Mouse (Mus musculus) yolk sac, embryonic 10.5 days (tissue): ENCODE data around the gene Notch1.
A peak's percentile ranks its signal among the peaks of the same experiment; 100 is the strongest.

Source experiments
- DNase-seq: peaks from one replicate; pipeline ENCODE4 v3.0.0-alpha.2; 2017; ENCODE audit warnings: low spot score

The Notch1 gene

DNA sequence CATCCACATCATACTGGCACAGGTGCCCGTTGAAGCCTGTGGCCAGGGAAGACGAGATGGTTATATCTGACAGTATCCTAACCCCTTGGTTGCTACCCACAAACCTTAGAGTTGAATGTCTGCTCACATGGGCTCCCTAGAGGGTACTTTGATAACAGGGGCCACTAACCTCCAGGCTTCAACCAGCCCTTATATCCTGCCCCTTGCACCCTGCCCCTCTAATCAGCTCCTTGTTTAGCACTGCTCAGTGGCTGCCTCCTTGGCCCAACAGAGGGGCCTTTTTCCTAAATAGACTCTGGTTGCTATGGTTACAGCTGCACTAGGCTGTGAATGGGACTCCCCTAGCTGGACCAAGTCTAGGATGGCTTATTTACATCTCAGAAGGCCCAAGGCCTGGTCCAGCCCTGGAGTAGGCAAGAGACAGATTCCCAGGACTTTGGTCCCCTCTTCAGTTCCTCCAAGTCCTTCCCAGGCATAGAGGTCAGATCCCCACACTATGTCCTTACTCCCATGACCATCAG is 37.7 kb downstream of the Notch1 start:
- DNase-seq, result no peak

DNA sequence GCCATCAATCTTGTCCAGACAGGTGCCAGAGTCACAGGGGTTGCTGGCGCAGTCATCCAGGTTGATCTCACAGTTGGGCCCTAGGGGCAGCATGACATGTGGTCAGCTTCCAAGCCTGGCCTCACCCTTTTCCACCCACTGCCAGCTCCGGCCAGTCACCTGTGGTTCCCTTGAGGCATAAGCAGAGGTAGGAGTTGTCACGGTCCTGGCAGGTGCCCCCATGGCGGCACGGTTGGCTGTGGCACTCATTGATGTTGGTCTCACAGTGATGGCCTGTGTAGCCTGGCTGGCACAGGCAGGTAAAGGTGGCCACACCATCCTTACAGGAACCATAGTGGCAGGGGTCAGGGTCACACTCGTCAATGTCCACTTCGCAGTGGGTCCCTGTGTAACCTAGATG is 38.6 kb downstream of the Notch1 start:
- no peak for DNase-seq

DNA sequence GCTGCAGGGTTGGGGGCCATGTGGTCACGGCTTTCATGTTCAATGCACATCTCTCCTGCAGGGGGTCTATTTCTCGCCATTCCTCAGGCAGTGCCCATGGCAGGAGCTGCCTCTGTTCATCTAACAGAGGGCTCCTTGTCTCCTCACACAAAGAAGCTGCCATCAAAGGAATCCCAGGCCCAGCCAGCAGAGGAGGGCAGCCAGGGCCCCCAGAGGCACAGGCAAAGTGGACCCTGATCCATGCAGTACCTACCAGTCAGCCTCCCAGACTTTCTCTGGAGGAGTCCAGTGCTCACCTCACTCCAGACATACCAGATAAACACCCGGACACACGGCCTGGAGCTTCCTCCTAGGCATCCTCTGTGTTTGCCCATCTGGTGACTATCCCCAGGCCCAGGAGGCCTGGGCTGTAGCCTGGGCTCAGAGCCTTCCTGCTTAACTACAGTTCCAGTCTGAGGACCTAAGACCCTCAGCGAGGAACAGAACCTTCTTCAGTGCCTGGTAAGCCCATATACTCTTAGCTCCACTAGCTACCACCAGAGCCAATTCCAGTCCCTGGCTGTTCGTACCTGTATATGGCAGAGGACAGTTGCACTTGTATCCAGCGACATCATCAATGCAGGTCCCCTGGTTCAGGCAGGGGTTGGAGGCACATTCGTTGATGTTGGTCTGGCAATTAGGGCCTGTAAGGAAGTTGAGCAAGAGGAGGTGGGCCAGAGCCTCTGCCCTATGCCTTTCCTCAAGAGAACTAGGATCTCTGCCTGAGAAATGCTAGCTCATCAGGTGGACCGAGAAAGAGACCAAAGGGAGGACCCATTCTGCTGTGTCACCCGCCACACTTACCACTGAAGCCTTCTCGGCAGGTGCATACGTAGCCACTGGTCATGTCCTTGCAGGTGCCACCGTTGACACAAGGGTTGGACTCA is 40.7 kb downstream of the Notch1 start:
- DNase-seq, result no peak

DNA sequence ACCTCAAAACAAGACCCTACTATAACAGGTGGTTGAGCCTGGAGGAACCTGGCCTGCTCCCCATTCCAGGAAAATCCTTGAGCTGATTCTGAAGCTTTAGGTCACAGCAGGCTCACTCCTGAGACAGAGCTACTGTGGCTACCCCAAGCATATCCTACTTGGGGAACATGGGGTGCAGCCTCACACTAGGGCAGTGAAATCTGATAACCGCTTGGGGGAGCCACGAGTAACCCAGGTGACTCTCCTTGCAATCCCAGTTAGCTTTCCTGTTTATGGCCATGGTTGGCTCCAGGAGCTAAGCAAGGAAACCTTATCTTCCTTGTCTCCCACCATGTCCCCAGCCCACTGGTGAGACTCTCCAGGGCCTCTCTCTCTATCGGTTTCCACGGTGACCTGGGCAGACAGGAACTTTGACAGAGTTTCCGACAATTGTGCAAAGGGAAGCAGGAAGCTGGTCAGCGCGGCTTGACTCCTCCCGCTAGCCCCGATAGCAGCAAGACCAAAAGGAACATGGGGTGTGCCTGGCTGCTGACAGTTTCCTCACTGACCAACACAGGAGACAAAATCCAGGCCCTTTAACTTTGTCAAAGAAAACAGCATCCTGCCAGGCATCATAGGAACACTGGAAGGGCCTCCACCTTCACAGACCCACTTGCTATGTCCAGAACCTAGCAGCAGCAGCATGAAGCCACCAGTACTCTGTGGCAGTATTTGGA is 41.5 kb downstream of the Notch1 start:
- peak; percentile 42 for DNase-seq

DNA sequence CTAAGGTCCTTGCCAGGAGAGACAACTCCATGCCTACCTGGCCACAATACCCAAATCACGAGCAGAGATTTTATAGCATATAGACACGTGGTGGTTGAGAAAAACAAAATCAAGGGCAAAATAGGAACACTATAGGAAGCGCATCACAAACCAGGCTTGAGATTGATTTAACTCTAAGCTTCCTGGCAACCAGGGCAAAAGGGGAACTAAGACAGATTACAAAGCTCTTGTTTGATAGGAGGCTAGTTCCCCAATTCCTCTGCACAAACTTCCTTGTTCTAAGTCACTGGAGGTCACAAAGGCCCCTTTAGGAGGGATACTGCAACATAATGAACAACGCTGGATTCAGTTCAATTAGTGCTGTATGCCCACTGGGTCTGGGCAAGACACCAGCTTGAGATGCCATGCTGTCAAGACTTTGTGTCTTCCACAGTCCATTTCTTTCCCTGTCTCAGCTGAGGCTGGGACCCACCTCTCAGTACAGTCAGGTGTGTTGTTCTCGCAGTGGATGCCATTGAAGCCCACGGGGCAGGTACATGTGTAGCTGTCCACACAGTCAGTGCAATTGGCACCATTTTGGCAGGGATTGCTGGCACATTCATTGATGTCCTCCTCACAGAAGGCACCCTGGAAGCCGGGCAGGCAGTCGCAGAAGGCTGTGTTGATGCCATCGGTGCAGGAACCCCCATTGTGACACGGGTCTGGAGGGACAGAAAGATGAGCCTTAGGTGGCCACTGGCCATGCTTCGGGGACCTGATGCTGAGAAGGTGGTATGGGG is 44.0 kb downstream of the Notch1 start:
- DNase-seq, result no peak

DNA sequence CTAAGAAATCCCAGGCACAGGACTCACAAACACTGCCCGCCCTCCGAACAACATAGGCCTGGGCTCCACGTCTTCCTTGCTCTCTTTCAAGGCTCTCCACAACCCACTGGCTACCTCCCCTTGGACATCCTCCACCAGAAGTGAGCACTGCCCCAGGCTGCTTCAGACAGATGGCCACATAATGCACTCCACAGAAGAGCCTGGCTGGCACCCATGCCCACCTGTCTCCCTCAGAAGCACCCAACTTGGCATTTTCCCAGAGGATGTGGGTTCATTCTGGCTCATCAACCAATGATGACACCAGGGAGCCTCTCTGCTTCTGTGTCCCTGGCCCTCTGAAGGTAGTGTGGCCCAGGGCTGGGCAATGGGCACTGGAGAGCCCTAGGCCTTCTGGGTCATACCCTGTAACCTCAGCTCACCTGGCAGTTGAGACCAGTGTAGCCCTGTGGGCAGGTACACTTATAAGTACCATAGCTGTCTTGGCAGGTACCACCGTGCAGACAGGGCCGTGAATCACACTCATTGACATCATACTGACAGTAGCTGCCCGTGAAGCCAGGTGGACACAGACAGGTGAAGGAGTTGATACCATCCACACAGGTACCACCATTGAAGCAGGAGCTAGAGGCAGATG is 44.7 kb downstream of the Notch1 start:
- DNase-seq, result no peak

DNA sequence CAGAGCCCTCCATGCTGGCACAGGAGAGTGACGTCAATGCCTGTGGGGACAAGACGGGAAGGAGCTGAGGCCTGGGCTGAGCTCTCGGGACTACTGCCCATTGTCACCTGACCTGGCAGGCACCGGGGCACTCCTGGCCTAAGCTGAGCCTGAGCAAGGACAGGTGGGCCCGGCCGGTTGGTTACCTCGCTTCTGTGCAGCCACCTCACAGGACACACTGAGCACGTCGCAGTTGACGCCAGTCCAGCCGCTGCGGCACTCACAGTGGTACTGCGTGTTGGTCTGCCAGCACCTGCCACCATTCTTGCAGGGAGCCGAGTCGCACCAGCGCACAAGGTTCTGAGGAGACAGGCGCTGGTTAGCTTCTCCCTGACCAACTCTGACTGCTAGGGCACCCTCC is 45.5 kb downstream of the Notch1 start:
- DNase-seq, result no peak

DNA sequence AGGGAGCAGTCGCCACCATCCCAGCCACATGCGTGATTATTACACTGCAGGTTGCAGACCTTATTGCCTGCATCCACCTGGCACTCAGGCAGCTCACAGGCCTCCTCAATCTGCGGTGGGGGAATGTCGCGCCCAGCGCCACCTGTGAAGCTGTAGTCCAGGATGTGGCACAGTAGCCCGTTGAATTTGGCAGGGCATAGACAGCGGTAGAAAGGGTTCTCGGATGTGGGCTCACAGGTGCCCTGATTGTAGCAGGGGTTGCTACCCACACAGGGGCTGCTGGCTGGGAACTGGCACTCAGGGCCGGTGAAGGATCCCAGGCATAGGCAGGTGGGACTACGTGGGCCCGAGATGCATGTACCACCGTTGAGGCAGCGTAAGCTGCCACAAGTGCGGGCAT is 48.1 kb downstream of the Notch1 start:
- DNase-seq, result no peak

DNA sequence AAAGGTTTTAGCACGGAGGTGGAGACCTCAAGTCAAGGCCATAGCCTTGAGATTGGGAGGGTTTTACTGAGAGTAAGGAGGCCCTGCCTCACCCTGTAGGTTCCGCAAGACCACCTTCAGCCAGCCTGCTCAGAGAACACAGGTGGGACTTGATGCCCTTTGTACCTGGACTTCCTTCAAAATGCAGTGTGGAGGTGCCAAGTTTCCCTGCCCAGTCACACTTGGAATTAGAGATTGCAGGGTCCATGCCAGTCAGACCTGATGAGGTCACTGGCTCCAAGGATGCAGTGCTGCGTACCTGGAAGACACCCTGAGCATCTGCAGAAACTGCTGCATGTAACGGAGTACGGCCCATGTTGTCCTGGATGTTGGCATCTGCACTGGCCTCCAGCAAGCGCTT is 53.1 kb downstream of the Notch1 start:
- DNase-seq, result no peak

DNA sequence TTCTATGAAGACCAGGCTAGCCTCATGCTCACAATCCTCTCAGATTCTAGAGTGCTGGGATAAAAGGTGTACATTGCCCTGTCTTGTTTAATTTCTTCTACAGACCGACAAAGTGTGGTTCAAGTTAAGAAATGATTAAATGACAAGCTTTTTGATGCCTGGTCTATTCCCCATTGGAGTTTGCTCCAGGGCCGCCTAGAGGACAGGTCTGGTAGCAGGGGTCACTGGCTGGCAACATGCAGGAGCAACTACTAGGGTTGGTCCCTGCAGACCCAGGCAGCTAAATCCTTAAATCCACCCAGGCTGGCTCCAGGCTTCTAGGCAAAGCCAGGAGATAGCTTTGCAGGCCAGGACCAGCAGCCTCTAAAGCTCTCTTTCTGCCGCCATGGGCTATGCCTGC is 53.5 kb downstream of the Notch1 start:
- no peak for DNase-seq

DNA sequence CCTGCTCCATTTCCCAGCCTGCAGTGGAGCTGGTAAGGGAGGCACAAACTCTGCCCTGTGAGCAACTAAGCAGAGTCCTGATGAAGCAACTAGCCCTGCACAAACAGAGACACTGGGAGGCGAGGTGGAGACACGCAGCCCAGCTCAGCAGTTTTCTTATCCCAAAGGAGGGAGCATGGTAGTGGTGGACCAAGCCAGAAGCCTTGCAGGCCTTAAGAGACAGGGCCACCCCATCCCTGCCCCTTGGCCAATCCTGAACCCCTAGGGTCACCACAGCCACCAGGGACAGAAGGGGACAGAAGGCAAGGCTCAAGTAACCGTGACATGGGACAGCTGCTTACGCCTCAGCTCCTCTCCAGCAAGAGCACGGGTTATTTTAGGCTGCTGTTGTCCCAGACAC is 54.8 kb downstream of the Notch1 start:
- DNase-seq, result peak; percentile 64

DNA sequence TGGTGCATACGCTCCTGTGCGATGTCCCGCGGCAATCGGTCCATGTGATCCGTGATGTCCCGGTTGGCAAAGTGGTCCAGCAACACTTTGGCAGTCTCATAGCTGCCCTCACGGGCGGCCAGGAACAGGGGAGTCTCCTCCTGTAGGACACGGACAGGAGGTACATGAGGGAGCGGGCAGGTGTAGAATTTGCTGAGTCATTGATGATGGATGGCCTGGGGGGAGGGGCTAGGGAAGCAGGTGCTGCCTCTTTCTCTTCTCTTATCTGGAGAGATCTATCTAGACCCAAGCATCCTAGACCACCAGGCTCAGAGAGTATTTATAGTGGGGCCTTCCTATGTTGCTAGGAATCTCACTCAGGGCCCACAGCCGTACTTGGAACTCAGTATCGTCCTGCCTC is 55.6 kb downstream of the Notch1 start:
- DNase-seq, result no peak

DNA sequence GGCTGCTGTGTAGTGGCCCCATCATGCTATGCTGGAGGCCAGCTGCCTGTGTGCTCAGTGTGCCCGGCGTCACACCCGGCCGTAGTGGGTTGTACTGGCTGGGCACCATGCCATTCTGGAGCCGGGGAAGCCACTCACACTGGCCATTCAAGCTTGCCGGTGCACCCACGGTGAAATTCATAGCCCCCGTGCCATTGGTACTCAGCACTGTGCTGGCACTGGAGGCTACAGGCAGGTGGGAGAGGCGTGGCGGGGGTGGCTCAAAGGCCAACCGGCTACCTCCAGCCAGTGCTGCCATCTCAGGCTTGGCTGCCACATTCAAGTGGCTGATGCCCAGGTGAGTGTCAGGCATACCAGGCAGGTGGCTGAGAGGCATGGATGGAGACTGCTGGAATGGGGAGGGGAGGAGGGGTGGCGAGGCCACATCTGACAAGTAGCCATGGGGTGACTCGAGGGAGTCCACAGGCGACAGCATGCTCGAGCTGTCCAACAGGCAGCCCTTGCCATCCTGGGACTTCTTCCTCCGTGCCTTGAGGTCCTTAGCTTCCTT is 56.3 kb downstream of the Notch1 start:
- no peak for DNase-seq

DNA sequence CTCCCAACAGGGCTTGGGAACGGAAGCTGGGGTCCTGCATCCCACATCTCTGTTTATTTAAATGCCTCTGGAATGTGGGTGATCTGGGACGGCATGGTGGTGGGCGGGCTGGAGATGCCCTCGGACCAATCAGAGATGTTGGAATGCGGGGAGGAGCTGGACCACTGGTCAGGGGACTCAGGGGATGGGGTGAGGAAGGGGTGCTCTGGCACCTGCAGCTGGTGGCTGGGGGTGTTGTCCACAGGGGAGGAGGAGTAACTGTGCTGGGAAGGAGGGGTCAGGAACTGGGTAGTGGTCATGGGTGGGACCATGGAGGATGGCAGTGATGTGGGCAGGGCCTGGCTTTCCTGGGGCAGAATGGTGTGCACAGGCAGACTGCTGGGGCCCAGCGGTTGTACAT is 57.0 kb downstream of the Notch1 start:
- peak; percentile 80 for DNase-seq

DNA sequence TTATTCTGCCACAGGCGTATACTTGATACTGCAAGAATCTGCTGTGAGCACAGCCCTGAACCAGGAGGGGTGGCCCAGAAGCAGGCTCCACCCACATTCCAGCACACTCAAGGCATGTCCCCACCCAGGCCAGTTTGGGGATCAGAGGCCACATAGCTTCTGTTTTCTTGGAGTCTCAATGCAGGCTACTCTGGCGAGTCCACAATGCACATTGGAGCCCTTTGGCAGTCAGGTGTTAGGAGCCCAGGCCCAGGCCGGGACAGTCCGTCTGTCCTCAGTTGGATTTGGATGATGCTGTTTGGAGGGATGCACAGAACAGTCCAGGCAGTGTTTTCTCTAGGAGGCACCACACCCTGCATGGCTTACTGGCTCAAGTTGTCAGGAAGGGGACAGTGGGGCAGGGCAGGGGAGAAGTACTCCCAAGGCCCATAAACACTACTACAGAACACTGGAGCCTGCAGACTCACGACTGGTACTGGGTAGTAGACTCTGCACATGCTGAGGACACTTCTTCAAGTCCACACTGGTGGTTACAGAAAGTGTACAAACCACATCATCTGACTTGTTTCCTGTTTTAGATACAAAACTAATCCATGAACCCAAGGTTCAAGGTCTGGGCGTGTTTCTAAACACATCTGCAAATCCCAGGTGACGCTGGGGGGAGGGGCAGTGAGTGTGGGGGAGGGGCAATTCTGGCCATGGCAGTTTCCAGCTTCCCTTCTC is 57.9 kb downstream of the Notch1 start:
- DNase-seq, result peak; percentile 82

DNA sequence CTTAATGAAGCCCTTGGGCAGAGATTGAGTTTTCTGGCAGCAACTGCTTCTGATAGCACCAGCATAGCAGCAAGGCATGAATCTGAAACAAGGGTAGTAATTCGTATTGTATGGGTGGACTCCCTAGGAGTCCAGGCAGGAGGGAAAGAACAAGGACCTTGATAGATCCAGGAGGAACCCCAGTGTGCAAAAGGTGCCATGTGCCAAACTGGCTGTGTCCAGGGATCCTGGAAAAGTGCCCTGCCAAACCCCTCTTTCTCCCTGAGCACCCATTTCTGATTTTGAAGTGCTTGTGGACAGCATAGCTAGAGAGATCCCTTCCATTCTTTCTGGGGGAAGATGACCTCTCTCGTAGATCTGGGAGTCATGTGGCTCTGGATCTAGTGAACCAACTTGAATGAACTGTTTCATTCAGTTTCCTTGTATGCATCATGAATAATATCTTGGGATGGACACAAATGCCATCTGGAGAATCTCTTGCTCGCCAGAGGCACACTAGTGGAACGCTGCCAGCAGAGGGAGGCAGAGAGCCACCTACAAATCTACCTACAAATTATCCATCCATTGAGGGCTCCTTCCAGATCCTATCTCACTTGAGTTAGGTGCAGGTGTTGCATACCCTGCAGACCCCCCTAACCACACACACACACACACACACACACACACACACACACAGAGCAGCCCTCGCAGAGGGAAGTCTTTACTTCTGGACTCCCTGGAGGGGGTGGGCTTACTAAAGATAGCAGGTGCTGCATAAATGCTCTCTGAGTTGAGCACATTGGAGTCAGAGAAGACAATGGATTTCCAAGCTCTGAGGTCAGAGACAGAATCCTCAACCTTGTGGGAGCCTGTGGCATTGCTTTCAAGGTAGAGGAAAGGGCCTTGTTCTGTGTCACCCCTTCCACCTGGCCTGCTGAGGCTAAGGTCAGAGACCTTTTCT is 67.1 kb downstream of the Notch1 start:
- DNase-seq, result peak; percentile 51

DNA sequence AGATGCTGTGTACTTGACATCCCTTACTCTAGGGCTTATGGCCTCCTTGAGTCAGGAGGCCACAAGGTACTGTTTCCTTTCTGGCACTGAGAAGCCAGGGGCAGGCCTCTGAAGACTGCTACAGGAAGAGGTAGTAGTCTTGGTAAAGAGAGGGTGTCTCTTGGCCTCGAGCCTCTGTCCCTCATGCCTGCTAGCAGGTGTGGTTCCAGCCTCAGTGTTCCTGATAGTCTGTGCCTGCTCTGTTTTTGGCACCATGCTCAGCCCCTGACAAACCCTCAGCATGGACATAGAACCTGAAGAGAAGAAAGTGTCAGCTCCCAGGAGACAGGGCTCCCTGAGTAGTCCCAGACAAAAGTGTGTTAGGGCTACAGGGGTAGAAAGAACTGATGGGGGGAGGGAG is 69.0 kb downstream of the Notch1 start:
- DNase-seq, result no peak

DNA sequence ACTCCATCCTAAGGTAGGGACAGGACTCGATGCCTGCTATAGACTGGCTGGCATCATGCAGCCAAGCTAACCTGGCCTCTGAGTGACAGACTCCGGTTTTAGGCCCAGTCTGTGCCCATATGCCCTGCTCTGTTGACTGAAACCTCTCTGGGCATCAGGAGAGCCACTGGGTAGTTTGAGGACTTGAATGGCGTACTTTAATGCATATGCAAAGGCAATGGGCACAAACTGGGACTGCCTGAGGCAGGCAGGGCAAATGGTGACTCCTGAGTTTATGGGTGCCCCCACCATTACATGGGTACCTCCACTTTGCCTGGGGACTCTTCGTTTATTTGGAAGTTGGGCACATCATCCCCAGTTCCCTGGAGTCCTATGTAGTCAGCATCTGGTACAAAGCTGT is 69.8 kb downstream of the Notch1 start:
- DNase-seq, result no peak

DNA sequence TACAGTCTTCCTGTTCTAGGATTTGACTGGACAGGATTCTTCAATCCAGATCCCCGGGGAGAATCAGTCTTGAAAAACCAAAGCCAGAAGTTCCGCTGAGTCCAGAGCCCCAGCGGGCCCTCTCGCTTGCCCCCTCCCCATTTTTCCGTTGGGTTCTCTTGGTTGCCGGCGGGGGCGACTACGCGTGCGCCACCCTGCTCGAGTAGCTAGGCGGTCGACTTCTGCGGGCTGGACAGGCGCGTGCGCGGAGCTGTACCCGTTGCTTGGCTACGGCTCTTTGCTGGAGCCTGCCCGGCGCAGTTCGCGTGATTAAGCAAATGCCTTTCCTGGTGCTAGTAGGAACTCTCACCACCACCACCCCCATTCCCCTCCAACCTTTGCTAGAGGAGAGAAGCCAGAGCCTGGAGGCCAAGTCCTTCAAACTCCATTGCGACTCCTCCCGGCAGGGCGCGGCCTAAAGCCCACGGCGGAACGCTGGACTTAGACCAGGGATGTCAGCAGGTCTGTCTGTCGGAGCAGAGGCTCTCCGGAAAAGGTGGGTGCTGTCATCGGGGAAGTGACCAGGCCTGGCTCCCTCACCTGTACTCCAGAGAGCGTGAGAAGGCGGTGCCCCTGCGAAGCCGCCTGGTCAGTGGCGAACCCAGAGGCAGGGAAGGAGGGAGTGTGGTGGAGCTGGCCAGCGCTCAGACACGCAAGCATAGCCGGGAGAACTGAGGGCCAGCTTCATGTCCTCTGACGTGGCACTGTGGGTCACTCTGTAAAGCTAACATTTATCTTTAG is 70.6 kb downstream of the Notch1 start:
- peak; percentile 97 for DNase-seq
